Mouse (Mus musculus) liver, embryonic 15.5 days (tissue): Measurements from ENCODE around the gene Tmem239. TPM values are rescaled to one million over a fixed set of nuclear protein-coding genes. Genes with fewer than 3 reads are reported as not detected.
"Not testable (repeated sequence)": the region's sequence is repeated elsewhere in the genome, so short reads cannot be mapped to it uniquely, and the experiment has no call there.

Experiments used
- ATAC-seq: fragments of 200-750 bp; cut with Nextera tagmentation; 2 replicates; pipeline ENCODE4 v1.8.0; 2017; ENCODE audit warnings: moderate number of reproducible peaks, mild to moderate bottlenecking, moderate library complexity; ENCODE audit not compliant: insufficient read depth
- H3K27ac ChIP-seq: fragments of 300-500 bp; sonication (generic); replicated peaks from 2 replicates; pipeline ENCODE4 v1.5.1; 2015; ENCODE audit warnings: mild to moderate bottlenecking, inconsistent platforms
- H3K27me3 ChIP-seq: fragments of 300-500 bp; sonication (generic); 2 replicates; pipeline ENCODE4 v1.6.1; 2015; ENCODE audit warnings: mild to moderate bottlenecking, inconsistent platforms
- H3K36me3 ChIP-seq: fragments of 300-500 bp; sonication (generic); replicated peaks from 2 replicates; pipeline ENCODE4 v1.6.1; 2015; ENCODE audit warnings: moderate library complexity, mild to moderate bottlenecking, inconsistent platforms
- H3K4me1 ChIP-seq: fragments of 300-500 bp; sonication (generic); replicated peaks from 2 replicates; pipeline ENCODE4 v1.6.1; 2015; ENCODE audit warnings: inconsistent platforms
- H3K4me2 ChIP-seq: fragments of 300-500 bp; sonication (generic); 2 replicates; pipeline ENCODE4 v1.6.1; 2015; ENCODE audit warnings: moderate library complexity, mild to moderate bottlenecking, inconsistent platforms
- H3K4me3 ChIP-seq: fragments of 300-500 bp; sonication (generic); replicated peaks from 2 replicates; pipeline ENCODE4 v1.5.1; 2015; ENCODE audit warnings: mild to moderate bottlenecking, inconsistent platforms
- H3K9ac ChIP-seq: fragments of 300-500 bp; sonication (generic); 2 replicates; pipeline ENCODE4 v1.6.1; 2015; ENCODE audit warnings: moderate library complexity, mild to moderate bottlenecking, inconsistent platforms
- H3K9me3 ChIP-seq: fragments of 300-500 bp; sonication (generic); replicated peaks from 2 replicates; pipeline ENCODE4 v1.6.1; 2016; ENCODE audit warnings: inconsistent platforms
- WGBS: fragments of 180-500 bp; shearing (Covaris S2); methylation state at CpG from one replicate; pipeline ENCODE4 v1.1.7; 2015; ENCODE audit warnings: mixed read lengths; ENCODE audit not compliant: insufficient replicate concordance; 5-methylcytosine and 5-hydroxymethylcytosine counted together
- polyA plus RNA-seq: library from polyadenylated mRNA; unstranded; fragments of >200 nt; fragmentation: Nextera tagmentation; extraction: Ambion mirVana; gene quantifications from 2 replicates; pipeline ENCODE4 v1.2.1, GENCODE M21; 2015

The Tmem239 gene
- polyA plus RNA-seq = not detected in 2 replicates

- Histone ChIP-seq H3K36me3 (no peaks in the 10 kb centered on the region), H3K4me3 (no peak within 1 kb of the TSS), H3K9ac (no peak within 1 kb of the TSS), H3K27me3 (0 out of 2 replicates have a peak, but pooled peaks cover 3% of the 10 kb centered on the region), H3K4me1 (no peaks in the 10 kb centered on the region), H3K27ac (no peak within 1 kb of the TSS), H3K4me2 (no peak within 1 kb of the TSS), H3K9me3 (no peaks in the 10 kb centered on the region)
- 42% methylated on average over 2 of the region's 2 CpGs for WGBS
- no peak for ATAC-seq
These were observed at the start of gene Tmem239 for GRCm38 (mm10) chr2:130406178-130406577. TSS of gene Tmem239 (plus strand) at chr2:130406478.

DNA sequence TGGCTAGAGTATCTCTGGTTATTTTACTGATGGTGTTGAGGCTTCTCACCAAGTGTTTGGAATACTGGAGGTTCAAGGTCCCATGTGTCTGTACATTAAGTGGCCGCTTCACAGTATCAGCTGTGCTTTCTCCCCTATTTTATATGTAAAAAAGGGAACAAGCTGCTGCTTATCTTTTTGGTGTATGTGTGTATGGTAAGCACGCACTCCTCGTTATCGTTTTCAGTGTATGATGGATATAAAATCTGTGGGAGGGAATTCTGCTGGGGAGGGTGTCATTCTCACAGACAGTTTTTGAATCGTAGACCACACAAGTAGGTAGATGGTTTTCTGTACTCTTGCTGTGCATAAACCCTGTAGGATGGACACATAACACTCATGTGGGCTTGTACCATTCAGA lies 48.7 kb upstream of the Tmem239 start:
- Histone ChIP-seq H3K4me3 (no peak overlapping the region), H3K4me1 (no peaks in the 10 kb centered on the region), H3K27ac (no peak overlapping the region), H3K9me3 (no peaks in the 10 kb centered on the region), H3K9ac (no peak overlapping the region), H3K36me3 (no peaks in the 10 kb centered on the region), H3K4me2 (no peak overlapping the region), H3K27me3 (peaks cover 62% of the 10 kb centered on the region)
- 64% methylated on average over 5 of the region's 5 CpGs for WGBS
- ATAC-seq = no peak

- no peaks in the 10 kb centered on the region for H3K9me3 ChIP-seq
- 12% methylated on average over 5 of the region's 5 CpGs for WGBS
- no peak overlapping the region for H3K4me3 ChIP-seq
- no peak overlapping the region for H3K27ac ChIP-seq
- no peaks in the 10 kb centered on the region for H3K36me3 ChIP-seq
- peaks cover 75% of the 10 kb centered on the region for H3K27me3 ChIP-seq
- no peak overlapping the region for H3K4me2 ChIP-seq
- H3K9ac ChIP-seq = no peak overlapping the region
- H3K4me1 ChIP-seq = no peaks in the 10 kb centered on the region
- ATAC-seq = no peak
These were observed 47.4 kb upstream of the Tmem239 start for GRCm38 (mm10) chr2:130358852-130359251.

DNA sequence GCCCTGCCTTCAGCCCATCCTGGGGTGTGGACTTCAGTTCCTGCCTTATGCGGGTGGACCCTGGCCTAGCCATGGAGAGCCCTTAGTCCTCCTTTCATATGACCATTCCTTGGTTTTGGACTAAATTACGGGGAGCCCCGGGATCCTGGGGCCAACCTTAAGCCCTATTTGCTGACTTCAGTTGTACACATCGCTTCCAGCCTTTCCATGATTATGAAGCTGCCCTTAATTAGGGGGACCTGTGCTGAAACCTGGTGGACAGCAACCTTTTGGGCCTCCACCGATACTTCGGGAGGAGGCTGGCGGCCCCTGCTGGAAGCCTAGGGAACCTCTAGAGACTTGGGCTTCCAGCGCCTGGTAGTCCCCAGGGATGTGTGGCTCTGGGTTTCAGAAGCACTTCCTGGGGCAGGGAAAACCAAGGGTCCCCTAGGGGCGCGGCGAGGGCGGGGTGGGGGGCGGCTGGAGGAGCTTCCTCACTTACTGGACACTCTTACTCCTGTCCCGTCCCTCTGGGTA lies 43.7 kb upstream of the Tmem239 start:
- Histone ChIP-seq H3K27ac (no peak overlapping the region), H3K9me3 (no peaks in the 10 kb centered on the region), H3K4me3 (no peak overlapping the region), H3K36me3 (no peaks in the 10 kb centered on the region), H3K4me2 (no peak overlapping the region), H3K27me3 (peaks cover 97% of the 10 kb centered on the region), H3K9ac (no peak overlapping the region), H3K4me1 (no peaks in the 10 kb centered on the region)
- ATAC-seq = no peak
- 3% methylated on average over 14 of the region's 14 CpGs for WGBS

- Histone ChIP-seq H3K4me1 (no peaks in the 10 kb centered on the region), H3K9ac (no peak overlapping the region), H3K36me3 (no peaks in the 10 kb centered on the region), H3K27me3 (peaks cover 73% of the 10 kb centered on the region), H3K9me3 (no peaks in the 10 kb centered on the region), H3K4me2 (peak overlapping the region; percentile 45), H3K27ac (no peak overlapping the region), H3K4me3 (peak overlapping the region; percentile 17; the same call in 1 of the 2 replicates)
- WGBS = 8% methylated on average over 30 of the region's 30 CpGs
- no peak for ATAC-seq
These were observed 40.8 kb upstream of the Tmem239 start for GRCm38 (mm10) chr2:130365211-130366094.

- Histone ChIP-seq H3K9ac (no peak overlapping the region), H3K9me3 (no peaks in the 10 kb centered on the region), H3K4me3 (no peak overlapping the region), H3K36me3 (no peaks in the 10 kb centered on the region), H3K4me2 (no peak overlapping the region), H3K4me1 (peaks cover 6% of the 10 kb centered on the region; the same call in 1 of the 2 replicates), H3K27me3 (peaks cover 54% of the 10 kb centered on the region), H3K27ac (no peak overlapping the region)
- WGBS = 34% methylated on average over 4 of the region's 4 CpGs
- ATAC-seq = no peak
These were observed 38.9 kb upstream of the Tmem239 start for GRCm38 (mm10) chr2:130367386-130367785.

DNA sequence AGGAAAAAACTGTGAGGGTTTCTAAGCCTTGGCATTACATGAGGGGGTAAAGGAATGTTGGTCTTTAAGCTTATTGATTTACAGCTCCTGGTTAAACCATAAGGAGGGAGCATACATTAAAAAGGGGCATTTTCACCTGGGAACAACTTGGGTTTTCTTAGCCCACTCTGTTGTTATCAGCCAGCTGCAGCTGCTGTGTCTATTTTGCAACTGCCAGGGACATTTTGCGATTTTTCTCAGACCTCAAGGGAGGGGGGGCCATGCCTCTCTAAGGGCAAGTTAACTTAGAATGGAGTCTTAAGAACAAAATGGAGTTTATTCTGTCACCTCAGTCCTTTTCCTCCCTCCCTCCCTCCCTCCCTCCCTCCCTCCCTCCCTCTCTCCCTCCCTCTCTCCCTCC lies 33.3 kb upstream of the Tmem239 start:
- H3K4me3 ChIP-seq, H3K27ac ChIP-seq, H3K36me3 ChIP-seq, H3K27me3 ChIP-seq, H3K9ac ChIP-seq, H3K4me2 ChIP-seq, H3K9me3 ChIP-seq: not testable (repeated sequence)
- peaks cover 13% of the 10 kb centered on the region for H3K4me1 ChIP-seq
- WGBS = 12% methylated on average over 1 of the region's 1 CpGs
- ATAC-seq = 0 out of 2 replicates have a peak, but pooled peaks have one; percentile 44

- Histone ChIP-seq H3K36me3 (no peaks in the 10 kb centered on the region), H3K27me3 (no peaks in the 10 kb centered on the region), H3K9me3 (no peaks in the 10 kb centered on the region), H3K9ac (no peak overlapping the region), H3K4me2 (no peak overlapping the region), H3K27ac (no peak overlapping the region), H3K4me3 (no peak overlapping the region), H3K4me1 (peaks cover 13% of the 10 kb centered on the region)
- whole genome bisulfite sequencing = 52% methylated on average over 4 of the region's 4 CpGs
- no peak for ATAC-seq
These were observed 31.3 kb upstream of the Tmem239 start for GRCm38 (mm10) chr2:130374951-130375350.

DNA sequence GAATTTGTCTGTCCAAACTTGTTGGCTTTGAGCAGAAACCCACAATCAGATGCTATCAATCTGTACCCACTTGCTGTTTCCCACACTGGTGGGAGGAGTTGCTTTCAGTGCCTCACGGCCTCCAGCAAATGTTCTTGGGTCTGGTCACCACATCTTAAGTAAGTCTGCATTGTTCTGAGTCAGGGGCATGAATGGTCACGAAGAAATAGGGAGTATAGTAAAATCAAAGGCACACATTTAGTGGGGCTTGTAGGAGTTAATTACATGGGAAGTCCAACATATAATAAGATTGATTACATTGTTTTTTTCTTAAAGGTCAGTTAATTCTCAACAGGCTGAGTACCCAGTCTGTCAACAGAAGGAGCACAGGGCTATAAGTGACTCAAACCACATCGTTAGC lies 23.1 kb upstream of the Tmem239 start:
- Histone ChIP-seq H3K4me3 (no peak overlapping the region), H3K9ac (no peak overlapping the region), H3K4me2 (no peak overlapping the region), H3K27me3 (peaks cover 4% of the 10 kb centered on the region; the same call in 1 of the 2 replicates), H3K9me3 (no peaks in the 10 kb centered on the region), H3K4me1 (no peaks in the 10 kb centered on the region), H3K27ac (no peak overlapping the region), H3K36me3 (no peaks in the 10 kb centered on the region)
- no peak for ATAC-seq
- 41% methylated on average over 3 of the region's 3 CpGs for WGBS

DNA sequence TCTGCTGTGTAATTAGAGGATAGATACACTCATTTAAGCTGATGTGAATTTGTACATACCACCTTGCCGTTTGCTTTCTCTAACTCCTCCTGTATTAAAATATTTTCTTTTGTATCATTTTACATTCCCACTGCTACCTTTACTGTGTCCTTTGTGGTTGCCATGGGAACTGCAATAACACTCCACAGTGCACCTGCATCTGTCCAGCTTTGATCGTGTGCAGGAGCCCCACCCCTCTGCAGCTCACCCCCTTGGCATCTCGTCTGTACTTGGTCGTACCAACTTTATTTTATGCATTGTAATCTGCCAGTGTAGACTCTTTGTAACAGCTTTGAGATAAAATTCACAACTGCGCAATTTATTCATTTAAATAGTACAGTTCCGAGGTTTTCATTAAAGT lies 22.4 kb upstream of the Tmem239 start:
- Histone ChIP-seq H3K27me3 (peaks cover 4% of the 10 kb centered on the region; the same call in 1 of the 2 replicates), H3K27ac (no peak overlapping the region), H3K9me3 (no peaks in the 10 kb centered on the region), H3K4me1 (no peaks in the 10 kb centered on the region), H3K4me3 (no peak overlapping the region), H3K36me3 (no peaks in the 10 kb centered on the region), H3K4me2 (no peak overlapping the region), H3K9ac (no peak overlapping the region)
- 55% methylated on average over 6 of the region's 6 CpGs for WGBS
- ATAC-seq = no peak

- Histone ChIP-seq H3K4me3 (no peak overlapping the region), H3K27ac (no peak overlapping the region), H3K9ac (no peak overlapping the region), H3K4me2 (no peak overlapping the region), H3K27me3 (no peaks in the 10 kb centered on the region; the same call in 1 of the 2 replicates), H3K36me3 (no peaks in the 10 kb centered on the region), H3K4me1 (no peaks in the 10 kb centered on the region), H3K9me3 (no peaks in the 10 kb centered on the region)
- 53% methylated on average over 1 of the region's 1 CpGs for WGBS
- no peak for ATAC-seq
These were observed 20.1 kb upstream of the Tmem239 start for GRCm38 (mm10) chr2:130386212-130386611.
